Mouse (Mus musculus) intestine, embryonic 16.5 days (tissue): Measurements from ENCODE around the gene Myo10. TPM values are rescaled to one million over a fixed set of nuclear protein-coding genes. Genes with fewer than 3 reads are reported as not detected.

Experiments
- ATAC-seq: fragments of 200-750 bp; cut with Nextera tagmentation; 2 replicates; pipeline ENCODE4 v1.8.0; 2017; ENCODE audit warnings: moderate TSS enrichment, moderate library complexity
- H3K27ac ChIP-seq: fragments of 300-500 bp; sonication (generic); 2 replicates; pipeline ENCODE4 v1.5.1; 2014; ENCODE audit warnings: mild to moderate bottlenecking, low read length
- H3K27me3 ChIP-seq: fragments of 300-500 bp; sonication (generic); replicated peaks from 2 replicates; pipeline ENCODE4 v1.6.1; 2014; ENCODE audit warnings: low read length, control low read depth, mixed read lengths; ENCODE audit not compliant: control insufficient read depth, insufficient read depth
- H3K36me3 ChIP-seq: fragments of 300-500 bp; sonication (generic); 2 replicates; pipeline ENCODE4 v1.6.1; 2014; ENCODE audit warnings: low read length, control low read depth; ENCODE audit not compliant: control insufficient read depth, insufficient read depth
- H3K4me1 ChIP-seq: fragments of 300-500 bp; sonication (generic); 2 replicates; pipeline ENCODE4 v1.6.1; 2014; ENCODE audit warnings: low read length, control low read depth, mixed read lengths; ENCODE audit not compliant: control insufficient read depth, insufficient read depth
- H3K4me2 ChIP-seq: fragments of 300-500 bp; sonication (generic); 2 replicates; pipeline ENCODE4 v1.6.1; 2014; ENCODE audit warnings: low read depth, low read length, control low read depth
- H3K4me3 ChIP-seq: fragments of 300-500 bp; sonication (generic); 2 replicates; pipeline ENCODE4 v1.5.1; 2014; ENCODE audit warnings: mild to moderate bottlenecking, low read length
- H3K9ac ChIP-seq: fragments of 300-500 bp; sonication (generic); 2 replicates; pipeline ENCODE4 v1.6.1; 2014; ENCODE audit warnings: low read depth, low read length
- H3K9me3 ChIP-seq: fragments of 300-500 bp; sonication (generic); 2 replicates; pipeline ENCODE4 v1.6.1; 2016; ENCODE audit warnings: low read length, control low read depth; ENCODE audit not compliant: control insufficient read depth
- WGBS: fragments of 180-500 bp; shearing (Covaris S2); extraction: QIAGEN DNeasy Blood & Tissue Kit; methylation state at CpG from one replicate; pipeline ENCODE4 v1.1.7; 2014; 5-methylcytosine and 5-hydroxymethylcytosine counted together
- polyA plus RNA-seq: library from polyadenylated mRNA; unstranded; fragments of >200 nt; fragmentation: Nextera tagmentation; extraction: Ambion mirVana; gene quantifications from 2 replicates; pipeline ENCODE4 v1.2.1, GENCODE M21; 2015

Gene Myo10
- polyA plus RNA-seq, 1 experiment from 2014 or later, result 17.7 TPM

DNA sequence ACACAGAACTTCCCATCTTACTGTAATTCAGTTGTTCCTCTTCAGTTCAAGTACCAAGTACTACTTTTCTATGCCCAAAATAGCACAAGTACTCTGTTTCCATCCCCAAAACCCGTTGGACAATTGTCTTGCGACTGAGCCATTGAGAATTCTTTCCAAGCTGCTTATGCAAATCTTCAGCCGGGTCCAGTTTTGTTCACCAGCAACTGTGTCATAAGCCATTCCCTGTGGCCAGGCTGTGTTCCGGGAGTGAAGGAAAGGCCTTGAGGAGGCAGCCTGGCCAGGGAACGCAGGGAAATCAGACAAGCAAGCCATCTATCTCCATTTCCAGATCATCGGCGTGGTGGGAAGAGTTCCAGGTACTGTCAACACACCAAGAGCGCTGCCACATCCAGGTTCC lies 34.4 kb upstream of the Myo10 start:
- no peak for ATAC-seq
- peaks cover 18% of the 10 kb centered on the region for H3K4me1 ChIP-seq
- H3K9me3 ChIP-seq, result no peaks in the 10 kb centered on the region
- H3K9ac ChIP-seq, result no peak overlapping the region
- no peak overlapping the region for H3K4me3 ChIP-seq
- H3K36me3 ChIP-seq, result no peaks in the 10 kb centered on the region
- H3K4me2 ChIP-seq, result no peak overlapping the region
- 63% methylated on average over 8 of the region's 8 CpGs for WGBS
- no peaks in the 10 kb centered on the region for H3K27me3 ChIP-seq
- no peak overlapping the region for H3K27ac ChIP-seq

- peaks cover 18% of the 10 kb centered on the region for H3K4me1 ChIP-seq
- H3K9me3 ChIP-seq, result no peaks in the 10 kb centered on the region
- H3K4me2 ChIP-seq, result no peak overlapping the region
- peak; percentile 94 for ATAC-seq
- WGBS, result 65% methylated on average over 11 of the region's 11 CpGs
- H3K9ac ChIP-seq, result no peak overlapping the region
- 0 out of 2 replicates have a peak overlapping the region, but pooled peaks have one; percentile 13 for H3K27ac ChIP-seq
- H3K4me3 ChIP-seq, result no peak overlapping the region
- no peaks in the 10 kb centered on the region for H3K36me3 ChIP-seq
- no peaks in the 10 kb centered on the region for H3K27me3 ChIP-seq
Observed at GRCm38 (mm10) chr15:25589318-25589902, 32.9 kb upstream of the Myo10 start.

- 78% methylated on average over 5 of the region's 5 CpGs for WGBS
- H3K4me1 ChIP-seq, result peaks cover 18% of the 10 kb centered on the region
- no peak overlapping the region for H3K4me3 ChIP-seq
- H3K9me3 ChIP-seq, result no peaks in the 10 kb centered on the region
- 0 out of 2 replicates have a peak overlapping the region, but pooled peaks have one; percentile 13 for H3K27ac ChIP-seq
- H3K4me2 ChIP-seq, result no peak overlapping the region
- H3K27me3 ChIP-seq, result no peaks in the 10 kb centered on the region
- peak; percentile 16 for ATAC-seq
- H3K36me3 ChIP-seq, result no peaks in the 10 kb centered on the region
- H3K9ac ChIP-seq, result no peak overlapping the region
Observed at GRCm38 (mm10) chr15:25589916-25590315, 32.4 kb upstream of the Myo10 start.

DNA sequence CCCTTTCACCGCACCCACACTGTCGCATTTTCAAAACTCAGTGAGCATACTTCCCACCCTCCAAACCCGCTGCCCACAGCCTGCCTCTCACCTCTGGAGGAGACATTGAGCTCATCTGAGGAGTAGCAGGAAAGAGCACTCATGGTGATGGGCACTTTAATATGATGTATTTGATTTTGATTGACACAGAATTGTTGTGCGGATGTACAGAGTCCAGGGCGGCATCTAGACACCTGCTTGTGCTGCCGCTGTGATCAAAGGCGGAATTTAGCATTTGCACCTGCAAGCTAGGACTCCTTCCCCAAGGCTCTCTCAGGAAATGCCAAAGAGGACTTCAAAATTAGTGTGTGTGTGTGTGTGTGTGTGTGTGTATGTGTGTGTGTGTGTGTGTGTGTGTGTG lies 31.4 kb upstream of the Myo10 start:
- 86% methylated on average over 7 of the region's 7 CpGs for WGBS
- no peak overlapping the region for H3K4me2 ChIP-seq
- no peak for ATAC-seq
- H3K4me3 ChIP-seq, result no peak overlapping the region
- H3K9me3 ChIP-seq, result no peaks in the 10 kb centered on the region
- no peak overlapping the region for H3K27ac ChIP-seq
- H3K9ac ChIP-seq, result no peak overlapping the region
- H3K27me3 ChIP-seq, result no peaks in the 10 kb centered on the region
- peaks cover 18% of the 10 kb centered on the region for H3K4me1 ChIP-seq
- no peaks in the 10 kb centered on the region for H3K36me3 ChIP-seq

DNA sequence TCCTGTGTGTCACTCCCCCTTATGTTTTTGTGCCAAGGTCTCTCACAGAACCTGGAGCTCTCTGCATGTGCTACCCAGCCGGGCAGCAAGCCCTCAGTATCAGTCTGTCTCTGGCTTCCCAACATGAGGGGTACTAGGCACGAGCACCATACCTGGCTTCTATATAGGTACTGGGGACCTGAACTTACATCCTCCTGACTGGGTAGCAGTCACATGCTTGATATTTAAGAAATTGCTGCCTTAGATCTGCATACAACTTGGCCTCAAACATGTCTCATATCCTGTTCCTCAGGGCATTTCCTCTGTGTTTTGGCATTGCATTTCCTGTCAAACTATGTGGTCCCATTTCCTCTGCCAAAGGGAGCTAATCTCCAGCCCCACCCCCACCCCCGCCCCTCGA lies 30.4 kb upstream of the Myo10 start:
- H3K4me3 ChIP-seq, result no peak overlapping the region
- H3K4me2 ChIP-seq, result no peak overlapping the region
- H3K4me1 ChIP-seq, result peaks cover 10% of the 10 kb centered on the region
- WGBS, result 74% methylated on average over 4 of the region's 4 CpGs
- no peak for ATAC-seq
- no peaks in the 10 kb centered on the region for H3K9me3 ChIP-seq
- no peak overlapping the region for H3K27ac ChIP-seq
- H3K27me3 ChIP-seq, result no peaks in the 10 kb centered on the region
- no peaks in the 10 kb centered on the region for H3K36me3 ChIP-seq
- H3K9ac ChIP-seq, result no peak overlapping the region

GRCm38 (mm10) chr15:25593469-25594150 lies 28.7 kb upstream of the Myo10 start:
- H3K9me3 ChIP-seq, result no peaks in the 10 kb centered on the region
- no peak for ATAC-seq
- H3K9ac ChIP-seq, result no peak overlapping the region
- H3K4me3 ChIP-seq, result no peak overlapping the region
- 69% methylated on average over 7 of the region's 7 CpGs for WGBS
- H3K36me3 ChIP-seq, result no peaks in the 10 kb centered on the region
- peaks cover 6% of the 10 kb centered on the region; the same call in 1 of the 2 replicates for H3K4me1 ChIP-seq
- no peaks in the 10 kb centered on the region for H3K27me3 ChIP-seq
- no peak overlapping the region for H3K4me2 ChIP-seq
- no peak overlapping the region for H3K27ac ChIP-seq

- H3K27ac ChIP-seq, result no peak overlapping the region
- no peak overlapping the region for H3K4me3 ChIP-seq
- no peak for ATAC-seq
- H3K4me2 ChIP-seq, result no peak overlapping the region
- 85% methylated on average over 5 of the region's 5 CpGs for WGBS
- no peaks in the 10 kb centered on the region for H3K36me3 ChIP-seq
- no peaks in the 10 kb centered on the region for H3K27me3 ChIP-seq
- H3K9me3 ChIP-seq, result no peaks in the 10 kb centered on the region
- H3K4me1 ChIP-seq, result no peaks in the 10 kb centered on the region
- no peak overlapping the region for H3K9ac ChIP-seq
Observed at GRCm38 (mm10) chr15:25598313-25598712, 24.0 kb upstream of the Myo10 start.

DNA sequence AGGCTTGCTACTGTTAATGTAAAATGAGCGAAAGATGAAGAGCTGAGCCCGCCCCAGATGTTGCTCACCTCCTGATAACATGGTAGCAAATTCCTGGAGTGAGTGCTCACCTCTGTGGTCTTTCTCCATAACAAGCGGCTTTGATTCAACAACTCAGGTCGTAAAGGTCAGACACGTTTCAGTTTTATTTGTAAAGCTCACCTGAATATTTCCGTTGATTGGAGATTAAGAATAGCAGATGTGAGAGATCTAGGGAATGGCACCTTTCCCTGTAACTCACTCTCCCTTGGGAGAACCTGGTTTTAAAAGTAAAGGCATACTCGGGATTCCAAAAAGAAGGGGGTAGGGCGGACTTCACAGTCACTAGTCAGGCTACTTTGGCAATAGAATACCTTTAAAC lies 20.0 kb upstream of the Myo10 start:
- WGBS, result 53% methylated on average over 8 of the region's 8 CpGs
- H3K9ac ChIP-seq, result no peak overlapping the region
- H3K4me3 ChIP-seq, result no peak overlapping the region
- no peak overlapping the region for H3K4me2 ChIP-seq
- H3K36me3 ChIP-seq, result no peaks in the 10 kb centered on the region
- H3K27ac ChIP-seq, result no peak overlapping the region
- H3K4me1 ChIP-seq, result no peaks in the 10 kb centered on the region
- H3K9me3 ChIP-seq, result no peaks in the 10 kb centered on the region
- ATAC-seq, result no peak
- no peaks in the 10 kb centered on the region for H3K27me3 ChIP-seq

GRCm38 (mm10) chr15:25603286-25603685 lies 19.0 kb upstream of the Myo10 start:
- WGBS, result 29% methylated on average over 6 of the region's 6 CpGs
- Histone ChIP-seq H3K9ac (no peak overlapping the region), H3K9me3 (no peaks in the 10 kb centered on the region), H3K4me1 (peaks cover 4% of the 10 kb centered on the region; the same call in 1 of the 2 replicates), H3K27me3 (no peaks in the 10 kb centered on the region), H3K27ac (no peak overlapping the region), H3K4me2 (no peak overlapping the region), H3K36me3 (no peaks in the 10 kb centered on the region), H3K4me3 (no peak overlapping the region)
- no peak for ATAC-seq
